Mouse (Mus musculus) forebrain, embryonic 12.5 days (tissue): ENCODE results near the gene Olfr623. TPM values are rescaled to one million over a fixed set of nuclear protein-coding genes. Genes with fewer than 3 reads are reported as not detected.

Experiments
- ATAC-seq: fragments of 200-750 bp; cut with Nextera tagmentation; 2 replicates; pipeline ENCODE4 v1.8.0; 2017; ENCODE audit warnings: moderate TSS enrichment; ENCODE audit not compliant: low FRiP score
- H3K27ac ChIP-seq: fragments of 300-500 bp; sonication (generic); 2 replicates; pipeline ENCODE4 v1.5.1; 2016; ENCODE audit warnings: mild to moderate bottlenecking
- H3K27me3 ChIP-seq: fragments of 300-500 bp; sonication (generic); 2 replicates; pipeline ENCODE4 v1.6.1; 2016; ENCODE audit warnings: mild to moderate bottlenecking
- H3K36me3 ChIP-seq: fragments of 300-500 bp; sonication (generic); replicated peaks from 2 replicates; pipeline ENCODE4 v1.6.1; 2016; ENCODE audit warnings: mild to moderate bottlenecking
- H3K4me1 ChIP-seq: fragments of 300-500 bp; sonication (generic); 2 replicates; pipeline ENCODE4 v1.6.1; 2016
- H3K4me2 ChIP-seq: fragments of 300-500 bp; sonication (generic); 2 replicates; pipeline ENCODE4 v1.6.1; 2016; ENCODE audit warnings: mild to moderate bottlenecking, moderate library complexity
- H3K4me3 ChIP-seq: fragments of 300-500 bp; sonication (generic); replicated peaks from 2 replicates; pipeline ENCODE4 v1.5.1; 2016; ENCODE audit warnings: mild to moderate bottlenecking
- H3K9ac ChIP-seq: fragments of 300-500 bp; sonication (generic); 2 replicates; pipeline ENCODE4 v1.6.1; 2016; ENCODE audit warnings: mild to moderate bottlenecking
- H3K9me3 ChIP-seq: fragments of 300-500 bp; sonication (generic); 2 replicates; pipeline ENCODE4 v1.6.1; 2016
- WGBS: fragments of 180-500 bp; shearing (Covaris S2); methylation state at CpG from one replicate; pipeline ENCODE4 v1.1.7; 2016; 5-methylcytosine and 5-hydroxymethylcytosine counted together
- polyA plus RNA-seq: library from polyadenylated mRNA; unstranded; fragments of >200 nt; fragmentation: Nextera tagmentation; extraction: Ambion mirVana; gene quantifications from 2 replicates; pipeline ENCODE4 v1.2.1, GENCODE M21; 2016

Olfr623 gene
- polyA plus RNA-seq = not detected in 2 replicates

GRCm38 (mm10) chr7:103663598-103663997 is at the start of gene Olfr623:
Gene Olfr623, minus strand, starts transcription at chr7:103663698.
- Histone ChIP-seq H3K4me2 (no peak within 1 kb of the TSS), H3K27ac (no peak within 1 kb of the TSS), H3K27me3 (no peaks in the 10 kb centered on the region), H3K9ac (no peak within 1 kb of the TSS), H3K36me3 (no peaks in the 10 kb centered on the region), H3K9me3 (no peaks in the 10 kb centered on the region), H3K4me3 (no peak within 1 kb of the TSS), H3K4me1 (no peaks in the 10 kb centered on the region)
- ATAC-seq = no peak

GRCm38 (mm10) chr7:103712024-103712423 is 48.5 kb upstream of the Olfr623 start:
- 36% methylated on average over 2 of the region's 2 CpGs for WGBS
- no peak for ATAC-seq
- no peak overlapping the region for H3K4me3 ChIP-seq
- H3K9me3 ChIP-seq = no peaks in the 10 kb centered on the region
- no peak overlapping the region for H3K9ac ChIP-seq
- H3K4me2 ChIP-seq = no peak overlapping the region
- H3K27ac ChIP-seq = no peak overlapping the region
- no peaks in the 10 kb centered on the region for H3K4me1 ChIP-seq
- no peaks in the 10 kb centered on the region for H3K36me3 ChIP-seq
- no peaks in the 10 kb centered on the region for H3K27me3 ChIP-seq

- Histone ChIP-seq H3K9ac (no peak overlapping the region), H3K9me3 (no peaks in the 10 kb centered on the region), H3K36me3 (no peaks in the 10 kb centered on the region), H3K27ac (no peak overlapping the region), H3K4me3 (no peak overlapping the region), H3K4me1 (no peaks in the 10 kb centered on the region), H3K27me3 (no peaks in the 10 kb centered on the region), H3K4me2 (no peak overlapping the region)
- ATAC-seq = no peak
- 88% methylated on average over 4 of the region's 4 CpGs for WGBS
Observed at GRCm38 (mm10) chr7:103699469-103699868, 36.0 kb upstream of the Olfr623 start.

- Histone ChIP-seq H3K9me3 (no peaks in the 10 kb centered on the region), H3K27ac (no peak within 1 kb of the TSS), H3K4me3 (no peak within 1 kb of the TSS), H3K9ac (no peak within 1 kb of the TSS), H3K36me3 (no peaks in the 10 kb centered on the region), H3K27me3 (no peaks in the 10 kb centered on the region), H3K4me2 (no peak within 1 kb of the TSS), H3K4me1 (no peaks in the 10 kb centered on the region)
- ATAC-seq = no peak
Observed at GRCm38 (mm10) chr7:103682420-103682819, 18.9 kb upstream of the Olfr623 start, which contains the start of gene Olfr625-ps1. Gene Olfr625-ps1, plus strand, starts transcription at chr7:103682720.

GRCm38 (mm10) chr7:103671091-103671490 is 7.6 kb upstream of the Olfr623 start, which contains the start of gene Olfr624:
Gene Olfr624, minus strand, starts transcription at chr7:103671191.
- 92% methylated on average over 2 of the region's 2 CpGs for WGBS
- Histone ChIP-seq H3K9me3 (no peaks in the 10 kb centered on the region), H3K4me2 (no peak within 1 kb of the TSS), H3K27ac (no peak within 1 kb of the TSS), H3K4me1 (no peaks in the 10 kb centered on the region), H3K4me3 (no peak within 1 kb of the TSS), H3K27me3 (no peaks in the 10 kb centered on the region), H3K36me3 (no peaks in the 10 kb centered on the region), H3K9ac (no peak within 1 kb of the TSS)
- no peak for ATAC-seq

- H3K4me3 ChIP-seq = no peak overlapping the region
- WGBS = 88% methylated on average over 4 of the region's 4 CpGs
- no peak for ATAC-seq
- H3K4me1 ChIP-seq = no peaks in the 10 kb centered on the region
- no peaks in the 10 kb centered on the region for H3K36me3 ChIP-seq
- H3K4me2 ChIP-seq = no peak overlapping the region
- no peak overlapping the region for H3K9ac ChIP-seq
- no peaks in the 10 kb centered on the region for H3K27me3 ChIP-seq
- H3K9me3 ChIP-seq = no peaks in the 10 kb centered on the region
- H3K27ac ChIP-seq = no peak overlapping the region
Observed at GRCm38 (mm10) chr7:103644070-103644469, 19.4 kb downstream of the Olfr623 start.

GRCm38 (mm10) chr7:103642602-103643001 is 20.9 kb downstream of the Olfr623 start, which contains the start of gene Olfr622:
Gene Olfr622, minus strand, starts transcription at chr7:103642702.
- Histone ChIP-seq H3K27ac (no peak within 1 kb of the TSS), H3K27me3 (no peaks in the 10 kb centered on the region), H3K36me3 (no peaks in the 10 kb centered on the region), H3K9me3 (no peaks in the 10 kb centered on the region), H3K9ac (no peak within 1 kb of the TSS), H3K4me3 (no peak within 1 kb of the TSS), H3K4me1 (no peaks in the 10 kb centered on the region), H3K4me2 (no peak within 1 kb of the TSS)
- 71% methylated on average over 1 of the region's 1 CpGs for WGBS
- no peak for ATAC-seq

- Histone ChIP-seq H3K27me3 (no peaks in the 10 kb centered on the region), H3K9ac (no peak overlapping the region), H3K4me1 (no peaks in the 10 kb centered on the region), H3K36me3 (no peaks in the 10 kb centered on the region), H3K27ac (no peak overlapping the region), H3K9me3 (no peaks in the 10 kb centered on the region), H3K4me2 (no peak overlapping the region), H3K4me3 (no peak overlapping the region)
- no peak for ATAC-seq
Observed at GRCm38 (mm10) chr7:103636795-103637194, 26.7 kb downstream of the Olfr623 start.

GRCm38 (mm10) chr7:103612434-103612833 is 51.1 kb downstream of the Olfr623 start, which contains the start of gene Olfr620:
Gene Olfr620, minus strand, starts transcription at chr7:103612534.
- ATAC-seq = no peak
- 84% methylated on average over 2 of the region's 2 CpGs for WGBS
- no peaks in the 10 kb centered on the region for H3K4me1 ChIP-seq

More at GRCm38 (mm10) chr7:103612434-103612833, 51.1 kb downstream of the Olfr623 start, which contains the start of gene Olfr620:
- Histone ChIP-seq H3K9ac (no peak within 1 kb of the TSS), H3K36me3 (no peaks in the 10 kb centered on the region), H3K4me2 (no peak within 1 kb of the TSS), H3K9me3 (no peaks in the 10 kb centered on the region), H3K27me3 (no peaks in the 10 kb centered on the region), H3K4me3 (no peak within 1 kb of the TSS), H3K27ac (no peak within 1 kb of the TSS)

Other genes with a start within 250 kb of the Olfr623 start
- not detected in 2 replicates for gene Usp17lc, start 248.6 kb downstream of the Olfr623 start, polyA plus RNA-seq
- not detected in 2 replicates for gene Olfr605, start 218.3 kb downstream of the Olfr623 start, polyA plus RNA-seq
- gene Olfr606, start 214.7 kb downstream of the Olfr623 start, polyA plus RNA-seq = not detected in 2 replicates
- not detected in 2 replicates for gene Olfr607, start 199.5 kb downstream of the Olfr623 start, polyA plus RNA-seq
- gene Olfr608, start 193.8 kb downstream of the Olfr623 start, polyA plus RNA-seq = not detected in 2 replicates
- not detected in 2 replicates for gene Olfr609, start 165.6 kb downstream of the Olfr623 start, polyA plus RNA-seq
- not detected in 2 replicates for gene Olfr610, start 151.6 kb downstream of the Olfr623 start, polyA plus RNA-seq
- gene Olfr611, start 142.9 kb downstream of the Olfr623 start, polyA plus RNA-seq = not detected in 2 replicates
- gene Olfr612, start 121.0 kb downstream of the Olfr623 start, polyA plus RNA-seq = not detected in 2 replicates
- not detected in 2 replicates for gene Olfr613, start 115.6 kb downstream of the Olfr623 start, polyA plus RNA-seq
- not detected in 2 replicates for gene Olfr615, start 107.6 kb downstream of the Olfr623 start, polyA plus RNA-seq
- gene Olfr616, start 94.6 kb downstream of the Olfr623 start, polyA plus RNA-seq = not detected in 2 replicates
- not detected in 2 replicates for gene Olfr617, start 90.6 kb downstream of the Olfr623 start, polyA plus RNA-seq
- not detected in 2 replicates for gene Olfr618, start 73.6 kb downstream of the Olfr623 start, polyA plus RNA-seq
- gene Olfr619, start 63.1 kb downstream of the Olfr623 start, polyA plus RNA-seq = not detected in 2 replicates
- not detected in 2 replicates for gene Olfr620, start 51.2 kb downstream of the Olfr623 start, polyA plus RNA-seq
- gene Olfr622, start 21.0 kb downstream of the Olfr623 start, polyA plus RNA-seq = not detected in 2 replicates
- gene Olfr624, start 7.5 kb upstream of the Olfr623 start, polyA plus RNA-seq = 0.04 TPM in 2 replicates
- not detected in 2 replicates for gene Olfr625-ps1, start 19.0 kb upstream of the Olfr623 start, polyA plus RNA-seq
- gene Olfr243, start 51.0 kb upstream of the Olfr623 start, polyA plus RNA-seq = not detected in 2 replicates
- not detected in 2 replicates for gene Olfr628, start 66.7 kb upstream of the Olfr623 start, polyA plus RNA-seq
- not detected in 2 replicates for gene Olfr629, start 81.2 kb upstream of the Olfr623 start, polyA plus RNA-seq
- gene Olfr630, start 93.6 kb upstream of the Olfr623 start, polyA plus RNA-seq = not detected in 2 replicates
- gene Olfr69, start 107.9 kb upstream of the Olfr623 start, polyA plus RNA-seq = not detected in 2 replicates
- not detected in 2 replicates for gene Olfr68, start 116.0 kb upstream of the Olfr623 start, polyA plus RNA-seq
- not detected in 2 replicates for gene Olfr67, start 128.1 kb upstream of the Olfr623 start, polyA plus RNA-seq
- gene Hbb-bt, start 150.3 kb upstream of the Olfr623 start, polyA plus RNA-seq = 599 and 788 TPM in 2 replicates
- 465 and 620 TPM in 2 replicates for gene Hbb-bs, start 164.4 kb upstream of the Olfr623 start, polyA plus RNA-seq
- 0.50 TPM in 1 of 2 replicates, not detected in the other for gene Hbb-bh2, start 176.8 kb upstream of the Olfr623 start, polyA plus RNA-seq
- 427 and 624 TPM in 2 replicates for gene Hbb-bh1, start 179.5 kb upstream of the Olfr623 start, polyA plus RNA-seq
- 6,398 and 8,559 TPM in 2 replicates for gene Hbb-y, start 189.5 kb upstream of the Olfr623 start, polyA plus RNA-seq
- not detected in 2 replicates for gene Olfr66, start 222.6 kb upstream of the Olfr623 start, polyA plus RNA-seq
- not detected in 2 replicates for gene Olfr64, start 230.8 kb upstream of the Olfr623 start, polyA plus RNA-seq
- not detected in 2 replicates for gene Olfr65, start 239.8 kb upstream of the Olfr623 start, polyA plus RNA-seq